Mouse (Mus musculus) heart, postnatal 25 days (tissue): ENCODE measurements around the gene Jup. TPM values are rescaled to one million over a fixed set of nuclear protein-coding genes. Genes with fewer than 3 reads are reported as not detected.
A peak's percentile ranks its signal among the peaks of the same experiment; 100 is the strongest.

Source experiments
- DNase-seq: peaks from one replicate; pipeline ENCODE4 v3.0.0; 2022; ENCODE audit warnings: low spot score
- intact Hi-C: fragments of 180-260 bp; cut with DNase I; formaldehyde crosslinking; loops from one replicate; pipeline ENCODE4 v1.15.1; 2025
- total RNA-seq, 2 experiments: library from RNA; stranded (reverse); gene quantifications; 2 replicates each; pipeline ENCODE4 v1.2.3; 2021

Gene Jup
- total RNA-seq, result 100 to 1,000 TPM; 239 to 247 TPM

GRCm38 (mm10) chr11:100397600-100398389 is at the start of gene Jup:
Gene Jup (minus strand): TSS chr11:100397763.
- DNase-seq, result peak; percentile 100
- intact Hi-C loops, result no loop called here

GRCm38 (mm10) chr11:100442625-100443024 is 45.1 kb upstream of the Jup start:
- DNase-seq, result no peak
- intact Hi-C loops, result no loop called here

- intact Hi-C loops, result no loop called here
- no peak for DNase-seq
Observed at GRCm38 (mm10) chr11:100441797-100442196, 44.2 kb upstream of the Jup start, which contains the start of the genes Nt5c3b and Klhl10. Gene Nt5c3b (minus strand): TSS chr11:100441808. Gene Klhl10 (plus strand): TSS chr11:100441917.

GRCm38 (mm10) chr11:100440691-100441522 is 43.3 kb upstream of the Jup start:
- intact Hi-C loops, result no loop called here

GRCm38 (mm10) chr11:100437901-100438300 is 40.3 kb upstream of the Jup start:
- intact Hi-C loops, result no loop called here
- DNase-seq, result no peak

More at GRCm38 (mm10) chr11:100440691-100441522, 43.3 kb upstream of the Jup start:
- peak; percentile 77 for DNase-seq

DNA sequence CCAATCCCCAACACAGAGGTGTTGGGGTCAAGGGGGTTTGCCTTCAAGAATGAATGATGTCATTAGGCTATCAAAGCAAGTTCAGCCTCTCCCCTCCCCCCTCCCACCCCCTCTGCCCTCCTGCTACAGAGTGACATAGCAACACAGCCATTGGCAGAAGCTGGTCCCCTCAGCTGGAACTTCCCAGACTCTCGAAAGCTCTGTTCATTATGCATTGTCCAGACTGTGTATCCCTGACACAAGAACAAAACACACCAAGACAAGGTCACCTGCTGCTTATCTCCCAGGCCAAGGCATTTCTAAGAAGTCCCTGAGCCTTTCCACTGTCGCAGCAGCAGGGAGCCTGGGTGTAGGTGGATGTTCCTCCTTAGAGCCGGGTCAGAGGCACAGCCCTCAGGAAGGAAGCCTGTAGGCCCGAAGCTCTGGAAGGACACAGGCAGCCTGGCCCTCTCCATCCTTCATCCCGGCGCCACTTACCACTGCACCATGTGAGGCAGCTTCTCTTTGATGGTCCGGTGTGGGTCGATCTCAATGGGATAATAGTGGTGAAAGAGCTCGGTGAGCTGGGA is 38.2 kb upstream of the Jup start:
- intact Hi-C loops, result no loop called here

GRCm38 (mm10) chr11:100432002-100432401 is 34.4 kb upstream of the Jup start:
- DNase-seq, result no peak
- intact Hi-C loops, result no loop called here

More for the DNA sequence above, 38.2 kb upstream of the Jup start:
- DNase-seq, result no peak

- no peak for DNase-seq
- intact Hi-C loops, result no loop called here
Observed at GRCm38 (mm10) chr11:100430052-100430451, 32.5 kb upstream of the Jup start.

GRCm38 (mm10) chr11:100428612-100429199 is 31.1 kb upstream of the Jup start:
- intact Hi-C loops, result no loop called here
- DNase-seq, result no peak

GRCm38 (mm10) chr11:100426820-100427219 is 29.3 kb upstream of the Jup start:
- no peak for DNase-seq
- intact Hi-C loops, result loop anchor here (2.0 kb wide), 2 partner anchors 46 to 128 kb away; partner anchors contain the start of gene Klhl11

DNA sequence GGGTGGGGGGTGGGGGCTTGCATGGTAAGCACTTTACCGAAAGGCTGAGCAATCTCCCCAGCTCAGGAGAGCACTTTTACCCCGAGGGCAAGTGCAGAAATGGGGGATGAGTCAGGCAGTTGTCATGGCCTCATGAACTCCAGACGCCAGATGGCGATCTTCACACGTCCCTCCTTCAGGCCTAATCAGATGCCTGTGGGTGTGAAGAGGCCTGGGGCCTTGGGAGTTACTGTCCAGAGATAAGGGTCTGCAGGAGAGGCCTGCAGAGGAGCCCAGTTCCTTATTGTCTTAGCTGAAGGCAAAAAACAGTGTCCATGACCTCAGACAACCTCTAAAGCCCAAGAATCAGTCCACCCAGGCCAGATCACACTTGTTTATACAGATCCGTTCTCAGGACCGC is 28.3 kb upstream of the Jup start:
- DNase-seq, result peak; percentile 38
- intact Hi-C loops, result loop anchor here (2.0 kb wide), 2 partner anchors 47 to 129 kb away; partner anchors contain the start of gene Klhl11

DNA sequence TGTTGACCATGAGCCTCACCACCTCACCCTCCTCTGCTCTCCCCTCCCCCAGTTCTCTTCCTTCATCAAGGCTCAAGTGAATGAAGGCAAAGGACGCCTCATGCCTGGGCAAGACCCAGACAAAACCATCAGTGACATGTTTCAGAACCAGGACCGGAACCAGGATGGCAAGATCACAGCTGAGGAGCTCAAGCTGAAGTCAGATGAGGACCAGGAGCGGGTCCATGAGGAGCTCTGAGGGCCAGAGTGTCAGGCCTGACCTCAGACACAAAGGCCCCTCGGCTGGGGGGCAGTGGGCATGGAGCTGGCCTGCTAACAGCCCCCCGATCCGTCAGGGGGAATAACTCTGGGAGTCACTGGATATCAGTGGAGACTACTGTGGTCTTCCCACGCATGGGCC is 26.3 kb upstream of the Jup start:
- DNase-seq, result no peak
- intact Hi-C loops, result no loop called here

DNA sequence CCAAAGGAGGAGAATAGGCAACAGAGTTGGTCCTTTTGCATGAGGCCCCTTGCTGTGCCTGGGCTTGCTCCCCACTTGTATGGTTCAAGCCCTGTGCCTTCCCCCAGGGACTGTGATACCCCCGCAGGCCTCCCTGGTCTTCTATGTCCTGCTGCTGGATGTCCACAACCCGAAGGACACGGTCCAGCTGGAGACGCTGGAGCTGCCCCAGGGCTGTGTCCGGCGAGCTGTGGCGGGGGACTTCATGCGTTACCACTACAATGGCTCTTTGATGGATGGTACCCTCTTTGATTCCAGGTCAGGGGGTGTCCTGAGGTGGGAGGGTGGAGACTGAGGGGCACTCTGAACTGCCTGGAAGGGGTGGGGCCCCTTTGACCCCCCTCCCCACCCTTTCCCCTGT is 24.0 kb upstream of the Jup start:
- no peak for DNase-seq
- intact Hi-C loops, result no loop called here

GRCm38 (mm10) chr11:100414914-100415822 is 17.6 kb upstream of the Jup start, which contains the start of gene Fkbp10:
Gene Fkbp10 (plus strand): TSS chr11:100415697.
- intact Hi-C loops, result no loop called here
- peak; percentile 66 for DNase-seq

GRCm38 (mm10) chr11:100414021-100414913 is 16.7 kb upstream of the Jup start, which contains the start of gene P3h4:
Gene P3h4 (minus strand): TSS chr11:100414836.
- peak; percentile 76 for DNase-seq
- intact Hi-C loops, result no loop called here

DNA sequence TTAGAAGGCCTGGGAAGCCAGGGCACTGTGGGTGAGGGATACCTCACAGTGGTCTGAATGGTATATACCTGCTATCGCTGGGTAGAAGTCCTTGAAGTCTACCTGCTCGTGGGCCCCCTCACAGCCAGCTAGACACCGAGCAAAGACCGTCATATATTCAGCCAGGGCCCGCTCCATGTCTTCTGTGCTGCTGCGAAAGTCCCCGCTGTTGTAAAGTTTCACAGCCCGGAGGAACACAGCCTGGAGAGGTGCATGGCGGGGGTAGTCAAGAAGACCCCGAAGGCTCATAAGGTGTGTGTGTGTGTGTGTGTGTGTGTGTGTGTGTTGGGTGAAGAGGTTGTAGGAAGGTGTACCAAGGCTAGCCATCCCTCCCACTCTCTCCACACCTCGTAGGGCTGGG is 16.0 kb upstream of the Jup start:
- intact Hi-C loops, result no loop called here
- no peak for DNase-seq

DNA sequence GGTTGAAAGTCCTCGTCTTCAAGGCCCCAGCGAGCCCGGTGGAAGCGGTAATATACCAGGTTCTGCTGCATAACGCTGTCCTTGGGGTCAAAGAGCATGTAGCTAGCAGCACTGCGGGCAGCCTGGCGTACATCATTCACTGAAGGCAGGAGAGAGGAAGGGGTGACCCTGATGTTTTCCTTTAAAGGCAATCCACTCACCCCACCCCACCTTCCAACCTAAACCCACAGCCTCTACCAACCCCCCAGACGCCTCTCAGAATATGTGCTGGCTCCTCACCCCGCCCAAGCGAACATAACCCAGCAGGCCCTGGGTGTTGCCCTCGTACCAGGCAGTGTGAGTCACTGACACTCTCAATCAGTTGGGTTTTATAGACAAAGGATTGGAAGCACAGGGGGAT is 14.2 kb upstream of the Jup start:
- intact Hi-C loops, result no loop called here
- no peak for DNase-seq

DNA sequence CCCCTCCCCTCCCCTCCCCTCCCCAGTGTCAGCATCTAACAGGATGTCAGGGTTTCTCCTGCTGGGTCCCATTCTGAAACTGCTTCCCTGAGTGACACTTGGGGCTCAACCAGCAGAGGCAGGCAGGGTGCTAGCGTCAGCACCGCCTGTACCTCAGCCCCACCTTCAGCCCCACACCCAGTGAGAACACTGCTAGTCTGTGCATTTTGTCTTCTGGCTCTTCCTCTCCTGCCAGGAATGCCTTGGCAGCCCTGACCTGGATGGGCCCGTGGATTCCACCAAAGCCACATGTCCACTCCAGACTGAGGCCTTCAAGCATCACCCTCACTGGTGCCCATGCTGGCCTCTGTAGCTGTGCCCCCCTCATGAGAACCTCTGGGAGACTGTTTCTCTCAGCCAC is 12.1 kb upstream of the Jup start:
- intact Hi-C loops, result no loop called here

More for the DNA sequence above, 12.1 kb upstream of the Jup start:
- no peak for DNase-seq
